Mouse (Mus musculus) NIH3T3 (cell line): Measurements from ENCODE around the gene Prkag2.
A peak's percentile ranks its signal among the peaks of the same experiment; 100 is the strongest.

Source experiments
- DNase-seq: peaks from one replicate; pipeline ENCODE4 v3.0.0-alpha.2; 2012; ENCODE audit warnings: low read depth

The Prkag2 gene

GRCm38 (mm10) chr5:24913656-24914055 lies 186.8 kb downstream of the Prkag2 start:
- DNase-seq, result no peak

GRCm38 (mm10) chr5:24908820-24909716 lies 191.4 kb downstream of the Prkag2 start:
- peak; percentile 81 for DNase-seq

- peak; percentile 92 for DNase-seq
Observed at GRCm38 (mm10) chr5:24908141-24908819, 192.2 kb downstream of the Prkag2 start.

- no peak for DNase-seq
Observed at GRCm38 (mm10) chr5:24907737-24908136, 192.7 kb downstream of the Prkag2 start.

GRCm38 (mm10) chr5:24906844-24907243 lies 193.6 kb downstream of the Prkag2 start:
- no peak for DNase-seq

- DNase-seq, result no peak
Observed at GRCm38 (mm10) chr5:24904941-24905340, 195.5 kb downstream of the Prkag2 start.

GRCm38 (mm10) chr5:24904423-24904822 lies 196.0 kb downstream of the Prkag2 start:
- no peak for DNase-seq

GRCm38 (mm10) chr5:24904001-24904400 lies 196.4 kb downstream of the Prkag2 start:
- DNase-seq, result no peak

GRCm38 (mm10) chr5:24902835-24903234 lies 197.6 kb downstream of the Prkag2 start:
- peak; percentile 50 for DNase-seq

- DNase-seq, result no peak
Observed at GRCm38 (mm10) chr5:24895606-24896005, 204.8 kb downstream of the Prkag2 start.

GRCm38 (mm10) chr5:24894814-24895213 lies 205.6 kb downstream of the Prkag2 start:
- no peak for DNase-seq

- no peak for DNase-seq
Observed at GRCm38 (mm10) chr5:24892461-24892860, 208.0 kb downstream of the Prkag2 start.

GRCm38 (mm10) chr5:24889860-24890259 lies 210.6 kb downstream of the Prkag2 start:
- no peak for DNase-seq

- no peak for DNase-seq
Observed at GRCm38 (mm10) chr5:24888874-24889591, 211.4 kb downstream of the Prkag2 start.

GRCm38 (mm10) chr5:24887271-24887670 lies 213.2 kb downstream of the Prkag2 start:
- peak; percentile 83 for DNase-seq

GRCm38 (mm10) chr5:24878713-24879112 lies 221.7 kb downstream of the Prkag2 start:
- no peak for DNase-seq

- DNase-seq, result no peak
Observed at GRCm38 (mm10) chr5:24877836-24878624, 222.4 kb downstream of the Prkag2 start.

- no peak for DNase-seq
Observed at GRCm38 (mm10) chr5:24876653-24877052, 223.8 kb downstream of the Prkag2 start.

- DNase-seq, result no peak
Observed at GRCm38 (mm10) chr5:24874111-24874510, 226.3 kb downstream of the Prkag2 start.

GRCm38 (mm10) chr5:24873221-24873620 lies 227.2 kb downstream of the Prkag2 start:
- DNase-seq, result no peak

- peak; percentile 90 for DNase-seq
Observed at GRCm38 (mm10) chr5:24871276-24871675, 229.2 kb downstream of the Prkag2 start.
